Mouse (Mus musculus): Measurements from ENCODE around the gene Npm3.

- TF ChIP-seq POLR2A (IDR thresholded peaks at IDR 0.05; ENCODE audit: extremely low read depth, insufficient read depth, low read length) (no peak), CTCF (IDR thresholded peaks at IDR 0.05; ENCODE audit: extremely low read depth, insufficient read depth, low read length) (no peak)
Observed at GRCm38 (mm10) chr19:45748691-45749242, 624 bp downstream of the Npm3 start.

Measured in cortical plate, adult 2 months (tissue).